Mouse (Mus musculus) spleen, adult 18-20 months (tissue): ENCODE data around the gene Atf3.
"Not testable (repeated sequence)": the region's sequence is repeated elsewhere in the genome, so short reads cannot be mapped to it uniquely, and the experiment has no call there.

Experiments used
- DNase-seq, 2 experiments: peaks; one replicate each; pipeline ENCODE4 v3.0.0; 2022; ENCODE audit warnings: mixed read lengths in 2 of 2

Atf3 gene

GRCm38 (mm10) chr1:191186386-191186770, 31.5 kb downstream of the Atf3 start:
- DNase-seq: peak in 1 of 2 experiments; percentile 47

GRCm38 (mm10) chr1:191185761-191186385, 32.0 kb downstream of the Atf3 start:
- no peak for DNase-seq

- DNase-seq: no peak
Measured at GRCm38 (mm10) chr1:191184841-191185251, 33.0 kb downstream of the Atf3 start.

DNA sequence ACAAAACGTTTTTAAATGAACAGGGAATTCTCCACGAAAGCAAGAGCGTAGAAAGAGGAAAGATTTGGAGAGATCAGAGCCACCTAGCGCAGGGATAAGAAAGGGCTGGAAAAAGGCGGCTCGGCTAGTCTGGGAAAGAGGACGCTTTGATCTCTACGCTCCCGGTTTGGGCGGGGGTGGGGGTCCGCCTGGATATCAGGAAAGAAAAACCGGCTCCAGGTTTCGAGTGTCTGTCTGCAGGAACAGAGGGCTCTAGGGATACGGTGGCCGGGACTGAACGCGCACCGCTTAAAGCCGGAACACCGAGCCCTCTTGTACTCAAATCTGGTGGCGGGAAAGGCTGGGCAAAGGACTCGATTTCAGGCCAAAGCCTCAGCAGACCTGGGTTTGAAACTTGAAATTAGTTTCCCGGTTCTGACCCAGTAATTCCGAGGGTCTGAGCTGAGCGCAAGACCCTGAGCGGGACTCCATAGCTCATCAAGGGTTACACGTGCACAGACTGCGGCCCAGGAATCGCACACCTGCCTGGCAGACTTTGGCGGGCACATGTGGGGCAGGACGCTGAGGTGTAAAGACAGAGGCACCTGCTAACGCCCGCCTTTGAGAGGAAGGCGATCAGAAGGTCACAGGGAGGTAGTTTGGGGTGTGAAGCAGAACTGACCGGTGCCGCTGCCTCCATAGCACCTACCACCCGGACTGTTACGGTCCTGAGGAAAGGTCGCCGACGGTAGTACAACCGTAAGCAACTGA, 33.6 kb downstream of the Atf3 start:
- DNase-seq: no peak

DNA sequence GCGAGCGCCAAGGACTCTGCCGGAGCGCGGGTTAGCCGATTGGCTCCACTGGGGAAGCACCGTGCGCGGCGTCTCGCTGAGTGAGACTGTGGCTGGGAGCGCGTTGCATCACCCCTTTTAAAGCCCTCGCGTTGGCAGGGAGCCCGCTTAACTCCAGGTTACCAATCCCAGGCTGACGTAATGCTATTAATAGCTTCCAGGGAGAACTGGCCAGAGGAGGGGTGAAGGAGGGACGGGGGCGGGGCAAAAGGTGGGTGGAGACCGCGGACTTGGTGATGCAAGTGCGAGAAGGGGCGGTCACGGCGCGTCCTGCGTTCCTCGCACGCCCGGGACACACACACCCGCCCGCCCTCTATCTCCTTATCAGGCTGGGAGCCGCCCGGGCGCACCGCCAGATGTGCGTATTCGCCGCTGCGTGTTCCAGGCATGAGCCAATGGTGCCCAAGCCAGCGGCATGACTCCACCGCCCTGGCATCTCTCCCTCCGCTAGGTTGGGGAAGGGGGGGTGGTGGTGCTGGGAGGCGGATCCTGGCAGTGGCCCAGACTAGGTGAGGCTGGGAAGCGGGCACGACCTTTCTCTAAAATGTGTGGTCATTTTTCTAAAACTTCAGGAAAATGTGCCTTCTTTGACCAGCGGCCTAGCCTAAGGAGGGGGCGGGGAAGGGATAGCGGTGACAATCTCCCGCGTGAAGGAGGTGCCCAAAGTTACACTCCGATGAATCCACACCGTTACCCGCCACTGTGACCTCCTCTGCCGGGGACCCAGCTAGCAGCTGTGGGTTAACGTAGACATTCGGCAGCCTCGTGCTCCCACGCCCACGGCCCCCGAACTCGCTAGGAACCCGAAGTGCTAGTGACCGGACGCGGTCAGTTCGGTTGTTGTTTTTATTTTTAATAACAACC, 34.4 kb downstream of the Atf3 start:
- DNase-seq: peak; percentile 67 to 72

DNA sequence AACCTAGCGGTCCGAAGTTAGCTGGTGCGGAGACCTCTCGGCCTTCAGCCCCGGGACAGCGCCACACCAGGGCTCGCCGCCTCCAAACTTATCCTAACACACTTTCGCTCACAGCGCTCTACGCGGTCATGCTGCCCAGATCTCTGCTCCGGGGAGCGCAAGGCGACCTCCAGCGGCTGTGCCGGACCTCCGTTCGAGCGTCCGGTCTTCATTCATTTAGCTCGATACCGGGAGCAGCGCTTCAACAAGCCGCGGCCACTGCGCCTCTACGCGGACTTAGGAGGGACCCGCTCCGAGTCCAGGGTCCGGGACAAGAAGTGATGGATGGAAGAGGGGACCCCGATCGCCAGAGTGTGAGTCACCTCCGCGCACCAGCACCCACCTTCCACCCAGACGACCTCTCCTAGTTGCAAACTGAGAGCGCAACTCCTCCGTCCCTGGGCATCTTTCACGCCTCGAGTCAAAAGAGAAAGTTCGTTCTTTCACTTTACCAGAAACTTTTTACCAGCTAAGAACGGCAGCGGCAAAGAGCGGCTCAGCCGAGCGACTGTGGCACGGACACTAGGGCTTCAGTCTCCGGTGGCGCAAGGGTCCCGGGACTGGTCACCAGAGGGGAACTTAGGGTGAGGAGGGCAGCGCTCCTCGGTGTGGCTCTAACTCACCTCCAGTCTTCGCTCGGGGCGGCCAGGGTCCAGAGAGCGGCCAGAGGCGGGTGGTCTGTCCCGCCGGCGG, 35.2 kb downstream of the Atf3 start:
- DNase-seq: peak; percentile 29 to 56

- no peak for DNase-seq
Measured at GRCm38 (mm10) chr1:191181469-191182259, 36.2 kb downstream of the Atf3 start.

DNA sequence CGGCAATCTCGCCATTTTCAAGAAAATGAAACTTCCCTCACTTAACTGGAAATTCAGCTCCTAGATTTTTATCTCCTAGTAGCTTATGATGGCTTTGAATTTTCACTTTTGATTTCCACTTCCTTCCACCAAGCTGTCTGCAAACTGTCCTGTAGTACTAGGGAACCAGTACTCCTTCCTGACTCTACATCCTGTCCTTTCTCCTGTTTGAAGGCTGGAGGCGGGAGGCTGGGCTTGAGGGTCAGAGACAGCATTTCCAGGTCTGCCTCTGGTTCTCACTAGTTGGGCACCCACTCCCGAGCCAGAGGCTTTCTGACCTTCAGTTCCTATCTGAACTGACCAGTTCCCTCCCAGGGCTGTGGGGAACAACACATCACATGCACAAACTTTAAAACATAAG, 37.4 kb downstream of the Atf3 start:
- DNase-seq: no peak

DNA sequence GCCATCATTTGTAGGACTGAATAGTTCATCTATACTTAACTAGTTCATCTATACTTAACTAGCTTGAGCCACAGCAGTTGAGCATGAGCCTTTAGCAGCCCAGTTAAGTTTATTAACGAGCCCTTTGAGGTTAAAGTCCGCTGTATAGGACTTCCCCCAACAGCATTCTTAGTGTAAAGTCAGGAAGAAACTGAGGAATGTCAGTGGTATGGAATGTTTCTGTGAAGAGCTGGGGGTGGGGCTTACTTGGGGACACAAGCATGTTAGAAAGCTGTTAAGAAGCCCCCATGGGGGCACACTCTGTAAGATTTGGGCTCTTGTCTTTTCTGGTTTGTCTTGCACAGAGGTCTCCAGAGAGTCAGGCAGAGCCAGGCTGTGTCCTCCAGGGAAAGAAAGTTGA, 38.0 kb downstream of the Atf3 start:
- DNase-seq: no peak

DNA sequence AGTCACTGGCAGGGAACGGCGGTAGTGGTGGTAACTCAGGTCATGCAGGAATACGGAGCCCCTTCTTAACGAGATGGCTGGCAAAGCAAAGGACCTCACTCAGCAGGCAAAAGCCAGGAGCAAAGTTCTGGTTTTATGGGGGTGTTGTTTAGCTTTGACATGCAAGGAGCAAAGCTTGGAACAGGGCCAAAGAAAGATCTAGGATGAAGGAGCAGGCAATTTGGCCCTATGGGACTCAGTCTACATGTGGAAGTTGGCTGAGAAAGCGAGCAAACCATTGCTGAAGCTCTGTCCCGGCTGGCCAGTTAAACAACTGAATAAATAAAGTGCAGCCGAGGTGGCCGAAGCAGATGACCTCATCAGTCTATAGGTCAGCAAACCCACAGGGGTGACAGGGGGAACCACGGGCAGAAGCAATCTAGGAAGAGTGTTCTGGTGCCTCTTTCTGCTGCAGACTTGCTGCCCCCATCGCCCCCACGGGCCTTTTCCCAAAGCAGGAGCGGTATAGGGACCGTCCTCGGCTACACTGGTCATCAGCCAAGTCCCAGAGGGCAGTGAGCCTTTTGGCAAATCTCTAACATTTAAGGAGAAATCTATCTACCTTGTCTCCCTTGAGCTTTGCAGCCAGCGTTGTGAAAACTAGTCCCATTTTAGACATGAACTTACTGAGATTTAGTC, 39.2 kb downstream of the Atf3 start:
- DNase-seq: no peak

- no peak for DNase-seq
Measured at GRCm38 (mm10) chr1:191176887-191177286, 41.0 kb downstream of the Atf3 start.

DNA sequence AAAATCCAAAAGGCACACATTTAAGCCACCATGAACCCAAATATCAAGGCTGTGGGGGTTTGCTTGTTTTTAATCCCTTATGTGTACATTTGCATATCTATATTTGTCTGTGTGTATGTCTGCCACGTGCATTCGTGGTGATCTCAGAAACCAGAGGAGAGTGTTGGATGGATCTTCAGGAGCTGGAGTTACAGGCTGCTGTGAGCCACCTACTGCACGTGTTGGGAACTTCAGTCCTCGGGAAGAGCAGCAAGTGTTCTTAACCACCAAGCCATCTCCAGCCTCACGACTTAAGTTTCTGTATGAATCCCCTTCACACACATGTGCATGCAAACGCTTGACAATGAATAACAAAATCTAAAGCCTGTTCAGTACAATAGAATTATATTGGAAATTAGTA, 45.4 kb downstream of the Atf3 start:
- no peak for DNase-seq

DNA sequence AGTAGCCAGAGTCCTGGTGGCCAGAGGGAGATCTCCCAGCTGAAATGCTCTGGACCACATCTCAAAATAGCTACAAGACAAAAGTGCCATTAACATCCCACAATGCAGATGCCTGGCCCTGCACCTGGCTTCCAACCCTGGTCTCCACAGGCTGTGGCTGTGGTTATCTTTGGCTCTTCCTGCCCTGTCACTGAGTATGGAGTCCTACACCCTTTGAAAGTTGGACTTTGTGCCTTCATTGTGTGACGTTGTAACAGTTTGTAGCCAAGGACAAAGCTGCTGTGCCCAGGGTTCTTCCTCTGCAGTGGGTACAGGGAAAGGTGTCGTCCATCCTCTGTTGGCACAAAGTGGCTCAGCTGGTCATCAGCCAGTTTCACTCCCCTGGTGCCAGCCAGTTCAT, 47.4 kb downstream of the Atf3 start:
- DNase-seq: no peak

GRCm38 (mm10) chr1:191166189-191166588, 51.6 kb downstream of the Atf3 start:
- no peak for DNase-seq

GRCm38 (mm10) chr1:191164717-191165116, 53.1 kb downstream of the Atf3 start, which contains the start of gene Fam71a:
Gene Fam71a (minus strand): TSS chr1:191164817.
- DNase-seq: no peak

GRCm38 (mm10) chr1:191154314-191154713, 63.5 kb downstream of the Atf3 start:
- DNase-seq: no peak

DNA sequence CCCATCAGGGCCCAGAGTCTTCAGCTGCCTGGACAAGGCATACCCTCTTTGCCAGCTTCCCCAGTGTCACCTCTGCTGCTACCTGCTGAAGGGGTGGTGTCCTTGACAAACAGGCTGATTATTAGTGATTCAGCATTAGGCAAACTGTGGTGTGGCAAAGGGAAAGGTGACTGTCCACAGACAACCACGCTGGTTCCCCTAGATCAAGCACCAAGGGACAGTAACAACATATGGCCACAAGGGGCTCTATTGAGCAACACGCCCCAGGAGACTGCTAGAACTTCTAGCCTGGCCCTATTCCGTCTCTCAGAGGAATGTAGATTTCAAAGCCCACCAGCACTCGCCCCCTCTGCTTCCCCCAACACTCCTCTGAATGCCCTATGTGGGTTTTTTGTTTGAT, 64.8 kb downstream of the Atf3 start:
- DNase-seq: peak in 1 of 2 experiments; percentile 52

DNA sequence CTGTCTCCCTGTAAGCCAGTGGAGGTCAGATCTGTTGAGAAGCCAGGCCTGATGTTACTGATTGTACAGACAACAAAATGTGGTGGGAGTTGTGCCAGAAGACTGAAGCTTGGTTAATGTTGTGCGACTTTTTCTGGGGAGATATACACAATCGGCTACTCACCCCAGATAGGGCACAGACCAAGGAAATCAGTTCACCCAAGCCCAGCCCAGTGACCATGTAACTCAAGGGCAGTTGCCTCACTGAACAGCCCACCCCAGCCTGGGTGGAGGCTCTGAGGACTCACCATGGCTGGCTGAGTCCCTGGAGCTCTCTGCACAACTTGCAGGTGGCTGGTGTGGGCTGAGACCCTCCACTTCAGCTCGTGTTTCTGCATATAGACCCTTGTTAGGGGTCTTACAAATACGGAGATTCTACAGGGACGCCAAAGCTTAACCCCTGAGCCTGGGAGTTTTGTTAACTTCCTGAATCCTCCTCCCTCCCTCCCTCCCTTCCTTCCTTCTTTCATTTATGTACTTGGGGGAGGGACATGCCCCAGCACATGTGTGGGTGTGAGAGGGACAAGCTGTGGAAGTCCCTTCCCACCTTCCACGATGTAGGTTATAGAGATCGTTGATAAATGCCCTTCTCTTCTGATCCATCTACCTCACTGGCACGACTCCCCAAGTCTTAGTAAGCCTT, 66.8 kb downstream of the Atf3 start:
- no peak for DNase-seq

DNA sequence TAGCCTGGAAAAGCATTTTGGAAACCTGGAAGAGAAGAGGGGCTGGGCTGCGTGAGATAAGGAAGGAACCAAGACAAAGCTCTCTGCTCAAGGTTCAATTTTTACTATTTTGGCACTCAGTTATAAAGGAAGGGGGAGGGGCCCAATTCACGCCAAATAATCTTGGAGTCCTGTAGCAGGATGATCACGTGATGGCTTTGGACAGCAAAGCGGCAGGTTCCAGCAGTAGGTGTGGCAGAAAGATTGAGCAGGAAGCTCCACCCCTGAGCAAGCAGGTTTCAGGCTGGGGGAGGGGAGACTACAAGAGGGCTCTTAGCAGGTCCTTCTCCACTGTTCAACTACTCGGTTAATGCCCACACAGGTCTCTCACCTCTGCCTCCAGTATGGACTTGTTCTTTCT, 68.3 kb downstream of the Atf3 start:
- not testable (repeated sequence) for DNase-seq

GRCm38 (mm10) chr1:191140983-191141382, 76.9 kb downstream of the Atf3 start:
- DNase-seq: no peak
